Mouse (Mus musculus): ENCODE measurements around the gene Dnajb2.

The Dnajb2 gene

DNA sequence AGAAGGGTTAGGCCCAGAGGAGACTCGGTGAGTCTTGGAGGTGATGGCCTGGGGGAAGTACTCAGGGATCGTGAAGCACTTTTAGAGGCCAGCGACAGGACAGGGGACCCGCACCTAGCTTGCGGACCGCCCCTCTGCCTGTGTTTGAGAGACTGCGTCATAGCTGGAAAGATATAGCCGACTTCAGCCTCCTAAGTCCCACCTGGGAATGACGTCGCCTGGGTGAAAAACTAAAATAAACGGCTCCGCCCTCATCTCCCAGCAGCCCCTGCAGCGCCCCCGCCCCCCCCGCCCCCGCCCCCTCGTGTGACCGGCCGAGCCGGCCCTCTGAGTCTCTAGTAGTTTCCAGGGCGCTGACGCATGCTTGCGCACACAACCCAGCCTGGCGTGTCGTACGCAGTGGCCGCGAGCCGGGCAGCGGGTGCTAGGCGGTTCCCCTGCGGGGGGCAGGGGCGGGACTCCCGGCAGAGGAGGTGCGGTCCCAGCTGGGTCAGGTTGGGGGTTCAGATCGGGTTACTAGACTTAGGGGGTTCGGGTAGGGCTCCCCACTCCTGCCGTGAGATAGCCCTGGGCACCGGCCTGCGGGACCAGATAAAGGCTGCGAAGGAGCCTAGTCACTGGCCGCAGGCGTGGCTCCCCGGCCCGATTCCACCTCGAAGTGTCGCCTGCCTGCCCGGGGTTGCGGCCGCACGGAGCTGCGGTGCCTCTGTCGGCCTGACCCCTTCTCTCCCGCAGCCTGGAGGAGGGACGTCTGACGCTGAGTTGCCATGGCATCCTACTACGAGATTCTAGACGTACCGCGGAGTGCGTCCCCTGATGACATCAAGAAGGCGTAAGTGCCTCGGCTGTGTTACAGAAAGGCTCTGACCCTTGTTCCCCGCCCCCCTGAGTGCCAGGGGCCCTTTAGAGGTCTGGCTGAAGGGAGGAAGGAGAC, at the start of gene Dnajb2:
Gene Dnajb2 (plus strand): TSS at position 290 of the 934 bp plus-strand sequence.
- TF ChIP-seq GATA4 (IDR thresholded peaks at IDR 0.05; ENCODE audit: insufficient replicate concordance, low read length), result no peak

DNA sequence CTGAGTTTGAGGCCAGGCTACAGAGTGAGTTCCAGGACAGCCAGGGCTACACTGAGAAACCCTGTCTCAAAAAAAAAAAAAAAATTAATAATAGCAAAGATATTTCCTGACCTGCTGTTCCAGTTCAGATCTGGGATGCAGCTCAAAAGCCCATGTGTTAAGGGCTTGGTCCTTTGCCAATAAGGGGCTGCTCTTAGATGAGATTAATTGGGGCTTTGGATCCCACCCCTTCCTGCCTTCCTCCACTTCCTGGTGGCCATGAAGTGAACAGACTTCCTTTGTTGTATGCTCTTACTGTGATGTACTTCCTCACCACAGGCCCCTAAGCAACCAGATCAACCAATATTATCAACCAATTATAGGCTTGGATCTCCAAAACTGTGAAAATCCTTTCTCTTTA, 49.1 kb upstream of the Dnajb2 start:
- TF ChIP-seq GATA4 (IDR thresholded peaks at IDR 0.05; ENCODE audit: insufficient replicate concordance, low read length), result no peak

- no peak for TF ChIP-seq GATA4 (IDR thresholded peaks at IDR 0.05; ENCODE audit: insufficient replicate concordance, low read length)
Observed at GRCm38 (mm10) chr1:75187914-75188483, 48.2 kb upstream of the Dnajb2 start.

DNA sequence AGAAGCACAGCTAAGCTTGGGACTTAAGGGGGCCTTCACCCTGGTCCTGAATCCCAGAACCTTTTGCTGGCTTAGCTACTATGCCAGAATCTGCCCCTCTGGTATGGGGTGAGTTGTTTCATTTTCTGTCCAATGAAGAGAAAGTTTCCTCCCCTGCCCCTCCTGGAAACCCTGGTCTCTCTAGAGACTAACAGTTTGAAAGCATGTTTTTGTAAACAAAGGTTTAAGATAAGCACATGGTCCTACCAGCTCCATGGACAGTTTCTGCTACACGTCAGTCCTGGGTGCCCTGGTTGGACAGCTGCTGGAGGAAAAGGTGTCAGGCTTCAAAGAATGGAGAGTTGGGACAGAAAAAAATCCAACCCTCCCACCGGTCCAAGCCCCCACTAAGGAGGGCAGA, 45.6 kb upstream of the Dnajb2 start:
- no peak for TF ChIP-seq GATA4 (IDR thresholded peaks at IDR 0.05; ENCODE audit: insufficient replicate concordance, low read length)

DNA sequence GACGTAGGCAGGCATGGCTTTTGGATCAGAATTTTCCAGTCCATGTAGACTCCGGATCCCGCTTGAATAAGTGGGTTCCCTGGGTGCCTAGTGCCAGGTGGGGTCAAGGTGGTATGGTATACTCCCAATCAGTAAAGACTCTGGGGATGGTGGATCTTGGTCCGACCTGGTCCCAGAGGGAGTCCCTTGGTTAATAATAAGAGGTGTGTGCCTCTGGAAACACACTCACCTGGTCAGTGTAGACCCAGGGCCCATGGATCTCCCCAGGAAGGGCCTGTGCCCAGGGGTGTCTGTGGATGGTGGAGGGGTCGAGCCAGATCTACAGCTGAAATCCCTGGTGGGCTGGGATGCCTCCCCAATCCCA, 45.0 kb upstream of the Dnajb2 start:
- no peak for TF ChIP-seq GATA4 (IDR thresholded peaks at IDR 0.05; ENCODE audit: insufficient replicate concordance, low read length)

GRCm38 (mm10) chr1:75191622-75192402, 44.4 kb upstream of the Dnajb2 start, which contains the start of the genes Ankzf1 and Atg9a:
TSS of gene Ankzf1 (plus strand) at chr1:75192151.
TSS of gene Atg9a (minus strand) at chr1:75192196.
- TF ChIP-seq GATA4 (IDR thresholded peaks at IDR 0.05; ENCODE audit: insufficient replicate concordance, low read length), result no peak; the same call in 1 of the 2 replicates

- no peak for TF ChIP-seq GATA4 (IDR thresholded peaks at IDR 0.05; ENCODE audit: insufficient replicate concordance, low read length)
Observed at GRCm38 (mm10) chr1:75192452-75192851, 43.8 kb upstream of the Dnajb2 start.

- no peak for TF ChIP-seq GATA4 (IDR thresholded peaks at IDR 0.05; ENCODE audit: insufficient replicate concordance, low read length)
Observed at GRCm38 (mm10) chr1:75201236-75201635, 35.0 kb upstream of the Dnajb2 start.

DNA sequence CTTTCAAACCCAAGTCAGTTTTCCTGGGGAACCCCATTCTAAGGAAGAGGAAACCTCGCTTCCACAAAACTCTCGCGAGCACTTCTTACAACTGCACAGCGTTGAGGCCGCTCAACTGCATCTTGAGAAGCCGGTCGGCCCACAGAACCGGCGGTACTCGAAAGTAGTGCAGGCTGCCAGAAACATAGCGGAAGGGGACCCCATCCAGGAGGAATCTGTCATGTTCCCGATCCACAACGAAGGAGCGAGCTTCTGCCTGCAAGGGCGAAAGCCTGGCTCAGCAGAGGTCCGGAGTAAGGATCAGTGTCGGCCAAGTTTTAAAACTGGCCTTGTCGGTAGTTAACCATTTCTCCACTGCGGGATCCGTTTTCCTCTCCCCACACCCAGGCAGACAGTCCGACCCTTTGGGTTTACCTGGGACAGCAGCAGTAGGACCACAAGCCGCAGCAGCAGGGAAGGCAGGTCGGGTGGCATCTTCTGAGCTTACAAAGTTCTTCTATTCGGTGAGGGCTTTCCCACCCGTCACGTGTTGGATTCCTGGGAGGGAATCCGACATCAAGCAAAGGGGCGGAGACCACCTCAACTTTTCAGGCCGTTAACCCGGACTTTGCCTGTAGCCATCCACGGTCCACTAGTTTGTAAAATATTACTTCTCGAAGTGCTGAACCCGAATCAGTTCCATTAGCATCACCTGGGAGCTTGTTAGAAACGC, 27.1 kb upstream of the Dnajb2 start:
- no peak for TF ChIP-seq GATA4 (IDR thresholded peaks at IDR 0.05; ENCODE audit: insufficient replicate concordance, low read length)

DNA sequence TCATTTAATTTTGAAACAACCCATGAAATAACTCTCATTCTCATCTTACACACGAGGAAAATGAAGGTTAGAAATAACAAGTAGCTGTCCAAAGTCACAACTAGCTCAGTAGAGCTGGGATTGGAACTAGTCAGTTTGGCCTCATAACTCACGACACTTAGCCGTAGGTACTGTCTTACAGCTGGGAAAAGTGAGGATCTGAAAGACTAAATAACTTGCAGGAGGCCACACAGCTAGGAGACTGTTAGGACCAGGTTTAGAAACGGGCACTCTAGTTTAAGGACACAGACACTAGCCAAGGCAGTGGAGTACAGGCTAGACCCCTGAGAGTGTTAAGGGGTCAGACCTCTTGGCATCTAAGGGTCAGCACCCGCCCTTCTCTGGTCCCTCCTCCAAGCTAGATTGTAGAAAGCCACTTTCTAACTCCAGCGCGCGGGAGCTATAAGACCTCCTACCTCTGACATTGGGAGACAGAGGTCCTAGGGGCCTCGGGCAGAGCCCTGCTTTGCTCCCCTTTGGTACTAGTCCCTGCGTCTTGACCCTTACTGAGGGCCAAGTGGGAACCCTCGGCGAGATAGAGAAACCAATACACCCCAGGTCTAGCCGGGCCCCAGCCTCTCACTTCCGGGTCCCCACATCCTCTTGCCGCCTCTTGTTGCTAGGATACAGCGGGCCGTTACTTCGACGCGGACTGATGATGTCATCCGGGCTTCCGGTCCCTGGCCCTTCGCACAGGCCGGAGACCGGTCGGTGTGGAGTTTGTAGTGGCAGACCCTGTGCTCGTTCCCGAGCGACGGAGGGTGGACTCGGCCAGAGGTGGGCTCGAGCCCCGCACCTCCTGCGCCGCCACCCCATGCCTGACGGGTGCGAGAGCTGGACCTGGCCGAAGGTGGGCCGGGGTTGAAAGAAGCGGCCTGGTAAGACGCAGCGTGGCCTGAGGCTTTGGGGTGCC, 25.8 kb upstream of the Dnajb2 start, which contains the start of the genes Glb1l and Stk16:
Gene Glb1l (minus strand): TSS at position 678 of the 952 bp plus-strand sequence.
Gene Stk16 (plus strand): TSS at position 703 of the 952 bp plus-strand sequence.
- no peak; the same call in 1 of the 2 replicates for TF ChIP-seq GATA4 (IDR thresholded peaks at IDR 0.05; ENCODE audit: insufficient replicate concordance, low read length)

DNA sequence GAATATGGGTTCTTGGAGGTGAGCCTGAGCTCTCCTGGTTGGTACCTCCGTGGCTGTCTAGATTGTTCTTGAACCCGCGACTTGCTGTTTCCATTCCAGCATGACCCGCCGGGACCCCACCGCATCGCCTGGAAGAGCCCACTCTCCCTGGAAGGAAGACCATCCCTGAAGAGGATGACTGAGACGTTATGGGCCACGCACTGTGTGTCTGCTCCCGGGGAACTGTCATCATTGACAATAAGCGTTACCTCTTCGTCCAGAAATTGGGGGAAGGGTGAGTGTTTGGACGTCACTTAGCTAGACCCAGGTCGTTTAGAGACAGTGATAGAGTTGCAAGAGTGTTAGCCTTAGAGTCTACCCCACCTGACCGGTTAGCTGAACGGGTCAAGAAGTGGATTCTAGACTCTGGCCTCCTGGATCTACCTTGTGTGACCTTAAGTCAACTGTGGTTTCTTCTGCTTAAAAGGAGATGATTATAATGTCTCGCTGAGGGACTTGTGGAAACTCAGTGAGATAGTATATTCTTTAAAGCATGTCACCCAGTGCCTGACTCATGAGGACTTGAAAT, 25.0 kb upstream of the Dnajb2 start:
- TF ChIP-seq GATA4 (IDR thresholded peaks at IDR 0.05; ENCODE audit: insufficient replicate concordance, low read length), result no peak

DNA sequence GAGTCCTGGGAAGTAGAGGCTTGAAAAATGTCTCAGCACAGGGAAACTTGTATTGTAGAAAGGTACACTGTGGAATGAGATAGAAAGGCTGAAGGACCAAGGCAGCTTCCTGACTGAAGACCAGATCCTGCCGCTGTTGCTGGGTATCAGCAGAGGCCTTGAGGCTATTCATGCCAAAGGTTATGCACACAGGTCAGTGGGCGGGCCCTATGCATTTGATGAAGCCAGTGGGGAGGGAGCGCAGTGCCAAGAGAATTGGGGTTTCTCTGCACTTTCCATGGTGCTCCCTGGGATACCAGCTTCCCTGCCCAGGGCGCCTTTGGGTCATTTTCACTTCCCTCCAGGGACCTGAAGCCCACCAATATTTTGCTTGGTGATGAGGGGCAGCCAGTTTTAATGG, 23.7 kb upstream of the Dnajb2 start:
- TF ChIP-seq GATA4 (IDR thresholded peaks at IDR 0.05; ENCODE audit: insufficient replicate concordance, low read length), result no peak

DNA sequence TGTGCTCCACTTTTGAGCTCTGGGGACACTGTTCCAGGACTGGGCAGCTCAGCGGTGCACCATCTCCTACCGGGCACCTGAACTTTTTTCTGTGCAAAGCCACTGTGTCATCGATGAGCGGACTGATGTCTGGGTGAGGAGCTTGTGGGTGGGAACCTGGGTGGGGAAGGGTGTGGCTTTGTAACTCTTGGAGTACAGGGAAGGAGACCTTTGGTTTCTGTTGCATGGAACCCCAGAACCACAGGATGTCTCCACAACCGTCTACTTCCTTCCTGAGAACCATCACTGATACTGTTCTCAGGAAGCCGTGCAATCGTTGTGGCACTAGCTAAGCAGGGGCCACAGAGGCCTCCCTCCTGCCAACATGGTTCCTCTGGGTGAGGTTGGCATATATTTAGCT, 23.1 kb upstream of the Dnajb2 start:
- TF ChIP-seq GATA4 (IDR thresholded peaks at IDR 0.05; ENCODE audit: insufficient replicate concordance, low read length), result no peak
